Mouse (Mus musculus): ENCODE data around the gene Gpt2. TPM values are rescaled to one million over a fixed set of nuclear protein-coding genes. Genes with fewer than 3 reads are reported as not detected.
A peak's percentile ranks its signal among the peaks of the same experiment; 100 is the strongest.

Gene Gpt2
- polyA plus RNA-seq, 1 experiment: 29.1 TPM

DNA sequence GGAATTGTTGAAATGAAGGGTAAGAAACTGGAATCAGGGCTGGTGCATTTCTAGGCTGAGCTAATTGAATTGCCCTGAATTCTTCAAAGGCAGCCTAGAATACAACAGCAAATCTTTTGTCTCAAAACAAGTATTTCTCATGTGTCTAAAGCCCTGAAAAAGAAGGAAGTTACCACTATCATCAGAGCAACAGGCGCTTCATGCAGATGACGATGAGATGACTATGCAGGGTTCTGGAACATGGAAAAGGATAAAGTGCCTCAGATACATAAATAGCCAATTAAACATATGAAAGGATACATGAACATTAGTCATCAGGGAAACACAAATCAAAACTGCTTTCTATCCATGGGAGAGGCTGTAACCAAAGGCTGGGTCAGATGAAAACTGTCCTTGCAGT, 44.0 kb downstream of the Gpt2 start:
- no peak for TF ChIP-seq CTCF (IDR thresholded peaks at IDR 0.05; ENCODE audit: low read depth, low read length)
- no peak for TF ChIP-seq EP300 (IDR thresholded peaks at IDR 0.05; ENCODE audit: insufficient read depth, low read depth, low read length)
- no peak for TF ChIP-seq POLR2A (IDR thresholded peaks at IDR 0.05; ENCODE audit: insufficient read depth, low read length)
- Histone ChIP-seq H3K27ac (ENCODE audit: insufficient read depth, low read length) (0 out of 2 replicates have a peak overlapping the region, but pooled peaks have one; percentile 24), H3K36me3 (ENCODE audit: control insufficient read depth, insufficient read depth, low read length, poor library complexity, severe bottlenecking) (peaks cover 63% of the 10 kb centered on the region)

GRCm38 (mm10) chr8:85551934-85552333, 59.6 kb downstream of the Gpt2 start:
- Histone ChIP-seq H3K4me3 (ENCODE audit: low read depth, low read length) (no peak overlapping the region), H3K27ac (ENCODE audit: insufficient read depth, low read length) (no peak overlapping the region), H3K9ac (ENCODE audit: low read depth, poor library complexity, severe bottlenecking) (no peak overlapping the region), H3K27me3 (ENCODE audit: control insufficient read depth, insufficient read depth, low read length, poor library complexity, severe bottlenecking) (no peaks in the 10 kb centered on the region), H3K36me3 (ENCODE audit: control insufficient read depth, insufficient read depth, low read length, poor library complexity, severe bottlenecking) (peaks cover 66% of the 10 kb centered on the region), H3K4me1 (ENCODE audit: control insufficient read depth, insufficient read depth, low read length) (no peaks in the 10 kb centered on the region), H3K9me3 (replicated peaks; ENCODE audit: control insufficient read depth, insufficient read depth, low read length, poor library complexity, severe bottlenecking) (peaks cover 6% of the 10 kb centered on the region)
- TF ChIP-seq POLR2A (IDR thresholded peaks at IDR 0.05; ENCODE audit: insufficient read depth, low read length) (no peak), EP300 (IDR thresholded peaks at IDR 0.05; ENCODE audit: insufficient read depth, low read depth, low read length) (no peak), CTCF (IDR thresholded peaks at IDR 0.05; ENCODE audit: low read depth, low read length) (no peak)

More for the DNA sequence above, 44.0 kb downstream of the Gpt2 start:
- Histone ChIP-seq H3K4me3 (ENCODE audit: low read depth, low read length) (no peak overlapping the region), H3K4me1 (ENCODE audit: control insufficient read depth, insufficient read depth, low read length) (no peaks in the 10 kb centered on the region), H3K27me3 (ENCODE audit: control insufficient read depth, insufficient read depth, low read length, poor library complexity, severe bottlenecking) (no peaks in the 10 kb centered on the region), H3K9me3 (replicated peaks; ENCODE audit: control insufficient read depth, insufficient read depth, low read length, poor library complexity, severe bottlenecking) (no peaks in the 10 kb centered on the region), H3K9ac (ENCODE audit: low read depth, poor library complexity, severe bottlenecking) (no peak overlapping the region)

GRCm38 (mm10) chr8:85554391-85555180, 62.2 kb downstream of the Gpt2 start:
- Histone ChIP-seq H3K4me1 (ENCODE audit: control insufficient read depth, insufficient read depth, low read length) (no peaks in the 10 kb centered on the region), H3K36me3 (ENCODE audit: control insufficient read depth, insufficient read depth, low read length, poor library complexity, severe bottlenecking) (peaks cover 39% of the 10 kb centered on the region), H3K9ac (ENCODE audit: low read depth, poor library complexity, severe bottlenecking) (peak overlapping the region; percentile 95), H3K27ac (ENCODE audit: insufficient read depth, low read length) (peak overlapping the region; percentile 79), H3K4me3 (ENCODE audit: low read depth, low read length) (peak overlapping the region; percentile 84), H3K27me3 (ENCODE audit: control insufficient read depth, insufficient read depth, low read length, poor library complexity, severe bottlenecking) (no peaks in the 10 kb centered on the region; the same call in 1 of the 2 replicates), H3K9me3 (replicated peaks; ENCODE audit: control insufficient read depth, insufficient read depth, low read length, poor library complexity, severe bottlenecking) (peaks cover 6% of the 10 kb centered on the region)
- TF ChIP-seq EP300 (IDR thresholded peaks at IDR 0.05; ENCODE audit: insufficient read depth, low read depth, low read length) (no peak), POLR2A (IDR thresholded peaks at IDR 0.05; ENCODE audit: insufficient read depth, low read length) (no peak), CTCF (IDR thresholded peaks at IDR 0.05; ENCODE audit: low read depth, low read length) (no peak)

GRCm38 (mm10) chr8:85555181-85556145, 63.1 kb downstream of the Gpt2 start, which contains the start of gene Dnaja2:
Dnaja2 (minus strand) TSS chr8:85555344.
- peak within 1 kb of the TSS; percentile 95 for H3K4me3 ChIP-seq (ENCODE audit: low read depth, low read length)
- no peaks in the 10 kb centered on the region; the same call in 1 of the 2 replicates for H3K27me3 ChIP-seq (ENCODE audit: control insufficient read depth, insufficient read depth, low read length, poor library complexity, severe bottlenecking)
- TF ChIP-seq POLR2A (IDR thresholded peaks at IDR 0.05; ENCODE audit: insufficient read depth, low read length) (no peak), EP300 (IDR thresholded peaks at IDR 0.05; ENCODE audit: insufficient read depth, low read depth, low read length) (no peak), CTCF (IDR thresholded peaks at IDR 0.05; ENCODE audit: low read depth, low read length) (no peak)
- H3K9ac ChIP-seq (ENCODE audit: low read depth, poor library complexity, severe bottlenecking): peak within 1 kb of the TSS; percentile 95
- no peaks in the 10 kb centered on the region for H3K4me1 ChIP-seq (ENCODE audit: control insufficient read depth, insufficient read depth, low read length)
- peaks cover 6% of the 10 kb centered on the region for H3K9me3 ChIP-seq (replicated peaks; ENCODE audit: control insufficient read depth, insufficient read depth, low read length, poor library complexity, severe bottlenecking)
- peaks cover 31% of the 10 kb centered on the region for H3K36me3 ChIP-seq (ENCODE audit: control insufficient read depth, insufficient read depth, low read length, poor library complexity, severe bottlenecking)
- H3K27ac ChIP-seq (ENCODE audit: insufficient read depth, low read length): peak within 1 kb of the TSS; percentile 79

DNA sequence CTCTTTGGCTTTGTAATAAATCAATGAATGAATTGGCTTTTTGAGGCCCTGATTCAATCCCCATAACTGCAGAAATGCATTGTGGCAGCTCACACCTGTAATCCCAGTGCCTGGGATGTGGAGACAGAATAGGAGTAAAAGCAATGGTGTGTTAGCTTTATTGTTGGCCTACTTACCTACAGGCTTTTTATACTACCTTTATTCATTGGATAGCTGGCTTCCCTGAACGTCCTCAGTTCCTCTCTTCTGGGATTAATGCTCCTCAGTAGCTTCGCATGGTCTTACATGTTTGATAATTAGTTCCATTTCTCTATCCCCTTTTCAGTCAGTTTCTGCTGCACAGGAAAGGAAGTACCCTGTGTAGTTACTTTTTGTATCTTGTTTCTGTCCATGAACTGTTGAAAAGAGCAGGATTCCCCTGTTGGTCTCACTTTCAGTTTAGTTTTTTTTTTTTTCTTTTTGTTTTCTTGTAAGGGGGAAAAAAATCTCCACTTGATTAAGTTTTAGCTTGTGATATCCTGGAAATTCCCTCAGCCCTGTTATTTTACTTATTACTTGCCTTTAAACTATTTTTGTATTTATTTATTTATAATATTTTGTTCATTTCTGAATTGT, 64.7 kb downstream of the Gpt2 start:
- TF ChIP-seq EP300 (IDR thresholded peaks at IDR 0.05; ENCODE audit: insufficient read depth, low read depth, low read length) (no peak), CTCF (IDR thresholded peaks at IDR 0.05; ENCODE audit: low read depth, low read length) (no peak), POLR2A (IDR thresholded peaks at IDR 0.05; ENCODE audit: insufficient read depth, low read length) (no peak)
- Histone ChIP-seq H3K36me3 (ENCODE audit: control insufficient read depth, insufficient read depth, low read length, poor library complexity, severe bottlenecking) (peaks cover 15% of the 10 kb centered on the region), H3K4me3 (ENCODE audit: low read depth, low read length) (no peak overlapping the region), H3K9ac (ENCODE audit: low read depth, poor library complexity, severe bottlenecking) (no peak overlapping the region), H3K27me3 (ENCODE audit: control insufficient read depth, insufficient read depth, low read length, poor library complexity, severe bottlenecking) (no peaks in the 10 kb centered on the region; the same call in 1 of the 2 replicates), H3K9me3 (replicated peaks; ENCODE audit: control insufficient read depth, insufficient read depth, low read length, poor library complexity, severe bottlenecking) (peaks cover 6% of the 10 kb centered on the region), H3K27ac (ENCODE audit: insufficient read depth, low read length) (no peak overlapping the region), H3K4me1 (ENCODE audit: control insufficient read depth, insufficient read depth, low read length) (no peaks in the 10 kb centered on the region)
